ENCODE assay signal across 26 mouse cellular contexts in genomic region chr13:98531306-98531705, GRCm38 (mm10). TPM values are rescaled to one million over a fixed set of nuclear protein-coding genes. Genes with fewer than 3 reads are reported as not detected.
A peak's percentile ranks its signal among the peaks of the same experiment; 100 is the strongest.
DNase-seq lines count a peak whose midpoint lies in the region; ATAC-seq and TF ChIP-seq lines count a peak whose summit lies in the region.
"Had no signal": no experiment of that assay in that cellular context is flagged by ENCODE, and none has a peak within 500 bp of the region (broad histone marks: within the 10 kb centered on the region; RNA-seq: fewer than 3 reads in every experiment).

No protein-coding gene starts in this region.

- no peaks in the 10 kb centered on the region for H3K36me3 ChIP-seq in intestine, embryonic 14.5 days (ENCODE audit: control insufficient read depth, insufficient read depth, low read length)
- no peaks in the 10 kb centered on the region for H3K36me3 ChIP-seq in intestine, postnatal 0 days (ENCODE audit: control insufficient read depth, insufficient read depth)
- H3K36me3 ChIP-seq in embryonic facial prominence, embryonic 10.5 days (replicated peaks): 0 out of 2 replicates have a peak, but pooled peaks cover 4% of the 10 kb centered on the region
- H3K36me3 ChIP-seq: embryonic facial prominence, embryonic 15.5 days; forebrain, embryonic 10.5 days; G1E; heart, embryonic 10.5 days; hindbrain, embryonic 15.5 days had no signal

- H3K9me3 ChIP-seq in intestine, embryonic 14.5 days (ENCODE audit: control insufficient read depth, low read length): no peaks in the 10 kb centered on the region; the same call in 1 of the 2 replicates
- H3K9me3 ChIP-seq in intestine, postnatal 0 days (ENCODE audit: control insufficient read depth): 0 out of 2 replicates have a peak, but pooled peaks cover 3% of the 10 kb centered on the region
- peaks cover 8% of the 10 kb centered on the region for H3K9me3 ChIP-seq in embryonic facial prominence, embryonic 10.5 days
- H3K9me3 ChIP-seq: embryonic facial prominence, embryonic 15.5 days; G1E had no signal

- 0 out of 2 replicates have a peak, but pooled peaks have one; percentile 22 for ATAC-seq in intestine, embryonic 14.5 days (replicated peaks; ENCODE audit: low FRiP score, low TSS enrichment, low read depth)
- no peak for ATAC-seq in intestine, postnatal 0 days
- ATAC-seq: activated CD4-positive, CD25-positive, alpha-beta regulatory T cell, adult 4 months; forebrain, embryonic 14.5 days had no signal

- WGBS in intestine, embryonic 14.5 days: 23% methylated on average over 3 of the region's 3 CpGs
- 25% methylated on average over 3 of the region's 3 CpGs for WGBS in intestine, postnatal 0 days
- WGBS in embryonic facial prominence, embryonic 10.5 days: 51% methylated on average over 3 of the region's 3 CpGs

- no peak overlapping the region for H3K9ac ChIP-seq in intestine, embryonic 14.5 days (ENCODE audit: low read length)
- H3K9ac ChIP-seq in intestine, postnatal 0 days (ENCODE audit: low read depth, low read length): no peak overlapping the region
- H3K9ac ChIP-seq: embryonic facial prominence, embryonic 15.5 days; hindbrain, embryonic 15.5 days had no signal

- H3K4me2 ChIP-seq in intestine, embryonic 14.5 days (ENCODE audit: low read length): no peak overlapping the region
- H3K4me2 ChIP-seq in intestine, postnatal 0 days (replicated peaks; ENCODE audit: low read depth): no peak overlapping the region
- H3K4me2 ChIP-seq: embryonic facial prominence, embryonic 15.5 days; hindbrain, embryonic 15.5 days had no signal

- no peak for TF ChIP-seq CTCF in intestine, postnatal 0 days (IDR thresholded peaks at IDR 0.05; ENCODE audit: low read depth)

- H3K27me3 ChIP-seq in intestine, embryonic 14.5 days (replicated peaks; ENCODE audit: control insufficient read depth, insufficient read depth, low read length): no peaks in the 10 kb centered on the region
- H3K27me3 ChIP-seq in intestine, postnatal 0 days (replicated peaks; ENCODE audit: control insufficient read depth, insufficient read depth, low read length): 0 out of 2 replicates have a peak, but pooled peaks cover 4% of the 10 kb centered on the region
- H3K27me3 ChIP-seq in embryonic facial prominence, embryonic 10.5 days (replicated peaks; ENCODE audit: low read depth, poor library complexity, severe bottlenecking): peaks cover 34% of the 10 kb centered on the region

- no peak overlapping the region for H3K4me3 ChIP-seq in intestine, embryonic 14.5 days (ENCODE audit: low read depth, low read length)
- H3K4me3 ChIP-seq in intestine, postnatal 0 days (ENCODE audit: low read depth, low read length): no peak overlapping the region
- no peak overlapping the region for H3K4me3 ChIP-seq in embryonic facial prominence, embryonic 10.5 days
- H3K4me3 ChIP-seq: embryonic facial prominence, embryonic 15.5 days; erythroblast, embryonic 14.5 days; forebrain, embryonic 10.5 days; heart, embryonic 10.5 days; hindbrain, embryonic 15.5 days had no signal

- H3K27ac ChIP-seq in intestine, embryonic 14.5 days (ENCODE audit: low read depth): no peak overlapping the region
- H3K27ac ChIP-seq in intestine, postnatal 0 days (ENCODE audit: low read depth, low read length): no peak overlapping the region
- peak overlapping the region; percentile 65; the same call in 1 of the 2 replicates for H3K27ac ChIP-seq in embryonic facial prominence, embryonic 10.5 days (replicated peaks)
- H3K27ac ChIP-seq: embryonic facial prominence, embryonic 15.5 days; forebrain, embryonic 10.5 days; heart, embryonic 10.5 days; hindbrain, embryonic 15.5 days had no signal

- H3K4me1 ChIP-seq in intestine, embryonic 14.5 days (replicated peaks; ENCODE audit: control insufficient read depth, insufficient read depth, low read length): peaks cover 33% of the 10 kb centered on the region
- H3K4me1 ChIP-seq in intestine, postnatal 0 days (replicated peaks; ENCODE audit: control insufficient read depth, insufficient read depth, low read length): no peaks in the 10 kb centered on the region; the same call in 1 of the 2 replicates
- peaks cover 51% of the 10 kb centered on the region for H3K4me1 ChIP-seq in embryonic facial prominence, embryonic 10.5 days

- DNase-seq in intestine, embryonic 14.5 days (ENCODE audit: low spot score): peak; percentile 48
- DNase-seq in ES-CJ7 (ENCODE audit: low read depth, low spot score) (peak; percentile 30), R1 (ENCODE audit: low read depth, low spot score) (peak; percentile 69)
- peak; percentile 48 for DNase-seq in embryonic facial prominence, embryonic 10.5 days (ENCODE audit: low spot score)
- no peak for DNase-seq in adrenal gland, postnatal 14 days
- DNase-seq in urinary bladder, postnatal 10 days (ENCODE audit: low spot score): no peak
- DNase-seq: adrenal gland, postnatal 25 days; cerebellum, adult 18-20 months; cerebellum, adult 9-11 months; cerebellum, postnatal 36 days; gastrocnemius, postnatal 36 days; heart, adult 18-20 months; heart, postnatal 14 days; kidney, adult 11 months had no signal

RNA-seq across cellular contexts. Expression of gene Gm10320, which starts 39.5 kb away (rescaled TPM):
- polyA plus RNA-seq in intestine, embryonic 14.5 days (2014; fragmentation: Nextera tagmentation; extraction: Ambion mirVana): 1.3 and 1.4 TPM in 2 replicates
- 1.9 and 2.4 TPM in 2 replicates for polyA plus RNA-seq in intestine, postnatal 0 days (2015; fragmentation: Nextera tagmentation; extraction: Ambion mirVana)
- 0.79 and 0.88 TPM in 2 replicates for polyA plus RNA-seq in embryonic facial prominence, embryonic 10.5 days (2016; fragmentation: Nextera tagmentation; extraction: Ambion mirVana)
- total RNA-seq in adrenal gland, postnatal 14 days (2021): not detected in 2 replicates
- total RNA-seq: adrenal gland, adult 18-20 months; adrenal gland, postnatal 25 days; gastrocnemius, adult 8-10 months; gastrocnemius, postnatal 36 days; heart, adult 18-20 months; heart, postnatal 14 days; hematopoietic stem cell, adult 5-6 weeks had no signal

Comparison
In these comparisons a context has a peak if more than half of its experiments do, and no peak if none do; other contexts are left out.
1. DNase-seq: peak in intestine, embryonic 14.5 days (single experiment), ES-CJ7 (single experiment), R1 (single experiment) and embryonic facial prominence, embryonic 10.5 days (single experiment); none in adrenal gland, postnatal 14 days (single experiment) and urinary bladder, postnatal 10 days (single experiment).